Mouse (Mus musculus) heart, postnatal 0 days (tissue): ENCODE measurements around the gene Rassf1. TPM values are rescaled to one million over a fixed set of nuclear protein-coding genes. Genes with fewer than 3 reads are reported as not detected.

Source experiments
- ATAC-seq: fragments of 200-750 bp; cut with Nextera tagmentation; 2 replicates; pipeline ENCODE4 v1.8.0; 2017; ENCODE audit warnings: low read depth, moderate number of reproducible peaks, moderate library complexity; ENCODE audit not compliant: insufficient read depth
- DNase-seq: peaks from one replicate; pipeline ENCODE4 v3.0.0-alpha.2; 2016; ENCODE audit warnings: low spot score
- H3K27ac ChIP-seq: fragments of 300-500 bp; sonication (generic); 2 replicates; pipeline ENCODE4 v1.5.1; 2014; ENCODE audit warnings: low read depth, mild to moderate bottlenecking
- H3K27me3 ChIP-seq: fragments of 300-500 bp; sonication (generic); 2 replicates; pipeline ENCODE4 v1.6.1; 2014; ENCODE audit warnings: low read length, mixed read lengths; ENCODE audit not compliant: control insufficient read depth, insufficient read depth
- H3K36me3 ChIP-seq: fragments of 300-500 bp; sonication (generic); replicated peaks from 2 replicates; pipeline ENCODE4 v1.6.1; 2014; ENCODE audit warnings: low read length, mixed read lengths; ENCODE audit not compliant: control insufficient read depth, insufficient read depth
- H3K4me1 ChIP-seq: fragments of 300-500 bp; sonication (generic); 2 replicates; pipeline ENCODE4 v1.6.1; 2014; ENCODE audit warnings: antibody characterized with exemption; ENCODE audit not compliant: control insufficient read depth, insufficient read depth
- H3K4me2 ChIP-seq: fragments of 300-500 bp; sonication (generic); 2 replicates; pipeline ENCODE4 v1.6.1; 2014; ENCODE audit warnings: low read depth, mild to moderate bottlenecking, low read length, moderate library complexity
- H3K4me3 ChIP-seq: fragments of 300-500 bp; sonication (generic); 2 replicates; pipeline ENCODE4 v1.5.1; 2014; ENCODE audit warnings: low read depth, low read length
- H3K9ac ChIP-seq: fragments of 300-500 bp; sonication (generic); replicated peaks from 2 replicates; pipeline ENCODE4 v1.6.1; 2014; ENCODE audit warnings: low read depth, low read length, mixed read lengths
- H3K9me3 ChIP-seq: fragments of 300-500 bp; sonication (generic); replicated peaks from 2 replicates; pipeline ENCODE4 v1.6.1; 2016; ENCODE audit warnings: low read length; ENCODE audit not compliant: control insufficient read depth
- CTCF ChIP-seq: IDR thresholded peaks from 2 replicates; pipeline ENCODE4 v1.5.1; 2016; ENCODE audit warnings: antibody characterized with exemption, control low read depth, low read depth
- EP300 ChIP-seq: IDR thresholded peaks from 2 replicates; pipeline ENCODE4 v1.6.1; 2016; ENCODE audit warnings: antibody characterized with exemption, low read depth
- WGBS: fragments of 180-500 bp; shearing (Covaris S2); extraction: QIAGEN DNeasy Blood & Tissue Kit; methylation state at CpG from one replicate; pipeline ENCODE4 v1.1.7; 2014; 5-methylcytosine and 5-hydroxymethylcytosine counted together
- polyA plus RNA-seq: library from polyadenylated mRNA; unstranded; fragments of >200 nt; fragmentation: Nextera tagmentation; extraction: Ambion mirVana; gene quantifications from 2 replicates; pipeline ENCODE4 v1.2.1, GENCODE M21; 2015
- total RNA-seq: library from RNA; depleted of rRNA; stranded (reverse); fragments of >200 nt; gene quantifications from 2 replicates; pipeline ENCODE4 v1.2.3, GENCODE M21; 2014; ENCODE audit warnings: low replicate concordance

Gene Rassf1
- total and polyA plus RNA-seq, 2 experiments from 2014 or later: 28.7 to 35.1 TPM

DNA sequence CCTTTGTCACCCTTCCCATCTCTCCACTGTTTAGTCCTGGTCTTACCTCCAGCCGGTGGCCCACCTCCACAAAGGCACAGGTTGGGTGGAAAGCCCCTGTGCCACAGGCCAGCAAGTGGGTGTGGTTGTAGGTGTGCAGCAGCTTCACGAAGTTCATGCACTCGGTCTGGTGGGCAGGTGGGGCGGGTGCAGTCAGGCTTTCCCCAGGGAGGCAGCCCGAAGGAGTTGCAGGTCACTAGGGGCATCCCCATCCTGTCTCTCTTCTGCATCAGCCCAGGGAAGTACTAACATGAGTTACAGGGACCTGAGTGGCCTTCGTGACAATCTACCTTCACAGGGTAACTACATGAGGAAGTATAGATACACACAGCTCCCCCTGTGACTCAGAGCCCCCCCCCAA lies 51.9 kb downstream of the Rassf1 start:
- Histone ChIP-seq H3K36me3 (peaks cover 6% of the 10 kb centered on the region; the same call in 1 of the 2 replicates), H3K4me1 (peaks cover 16% of the 10 kb centered on the region), H3K9me3 (no peaks in the 10 kb centered on the region), H3K9ac (no peak overlapping the region), H3K4me3 (no peak overlapping the region), H3K4me2 (no peak overlapping the region), H3K27ac (no peak overlapping the region), H3K27me3 (no peaks in the 10 kb centered on the region)
- 78% methylated on average over 6 of the region's 6 CpGs for WGBS
- DNase-seq (no peak), ATAC-seq (no peak)
- TF ChIP-seq EP300 (no peak), CTCF (no peak)

DNA sequence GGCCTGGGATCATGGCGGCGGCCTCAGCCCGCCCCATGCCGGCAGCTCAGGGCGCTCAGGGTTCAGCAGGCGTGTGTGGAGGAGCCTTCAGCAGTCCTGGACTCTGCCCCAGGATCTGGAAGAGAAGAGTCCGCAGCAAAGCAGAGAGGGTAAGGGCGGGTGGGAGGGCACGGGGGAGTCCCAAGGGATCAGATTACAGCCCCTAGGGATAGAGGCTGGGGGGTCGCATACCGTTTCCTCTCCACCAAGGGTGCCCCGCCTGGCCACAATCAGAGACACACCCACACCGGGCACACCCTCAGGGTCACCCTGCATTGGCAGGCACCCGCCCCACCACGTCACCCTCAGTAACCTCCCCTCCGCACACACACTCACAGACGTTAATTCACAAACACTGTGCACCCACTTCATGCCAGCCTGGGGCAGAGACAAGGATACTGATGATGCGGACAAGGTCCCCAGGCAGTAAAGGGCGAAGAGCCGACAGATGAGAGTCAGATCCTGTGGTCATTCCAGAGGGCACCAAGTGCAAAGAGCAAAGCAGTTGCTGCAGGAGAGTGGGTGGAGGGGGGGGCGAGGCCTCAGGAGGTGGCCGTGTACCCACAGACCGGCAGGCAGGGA lies 53.8 kb downstream of the Rassf1 start:
- Histone ChIP-seq H3K4me3 (peak overlapping the region; percentile 14; the same call in 1 of the 2 replicates), H3K36me3 (0 out of 2 replicates have a peak, but pooled peaks cover 5% of the 10 kb centered on the region), H3K27ac (peak overlapping the region; percentile 83), H3K4me1 (peaks cover 25% of the 10 kb centered on the region), H3K4me2 (peak overlapping the region; percentile 50), H3K9ac (no peak overlapping the region), H3K9me3 (no peaks in the 10 kb centered on the region), H3K27me3 (no peaks in the 10 kb centered on the region)
- ATAC-seq: peak; percentile 39; the same call in 1 of the 2 replicates
- peak; percentile 56 for DNase-seq
- 42% methylated on average over 23 of the region's 23 CpGs for WGBS
- TF ChIP-seq CTCF (no peak), EP300 (no peak)

DNA sequence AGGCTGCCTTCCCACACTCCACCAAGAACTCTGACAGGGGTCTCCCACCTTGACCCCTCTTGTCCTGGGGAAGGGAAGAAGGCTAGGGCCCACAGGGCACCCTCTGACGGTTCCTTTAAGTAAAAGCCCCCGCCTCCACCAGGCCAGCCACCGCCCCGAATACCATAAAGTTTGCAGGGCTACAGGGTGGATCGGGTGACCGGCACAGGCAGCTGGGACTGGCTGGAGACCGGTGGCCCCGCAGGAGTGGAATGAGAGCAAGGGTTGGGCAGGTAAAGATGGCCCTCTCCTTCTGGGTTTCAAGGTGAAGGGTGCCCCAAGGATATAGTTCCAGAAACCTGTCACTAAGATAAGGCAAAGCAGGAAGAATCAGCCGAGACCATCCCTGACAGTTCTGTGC lies 55.2 kb downstream of the Rassf1 start:
- no peaks in the 10 kb centered on the region for H3K27me3 ChIP-seq
- H3K4me2 ChIP-seq: peak overlapping the region; percentile 62
- WGBS: 24% methylated on average over 9 of the region's 9 CpGs
- peak overlapping the region; percentile 83 for H3K27ac ChIP-seq
- H3K9ac ChIP-seq: peak overlapping the region; percentile 60
- no peaks in the 10 kb centered on the region for H3K36me3 ChIP-seq
- no peaks in the 10 kb centered on the region for H3K9me3 ChIP-seq
- TF ChIP-seq CTCF (no peak), EP300 (no peak)
- no peak for DNase-seq
- peak; percentile 32; the same call in 1 of the 2 replicates for ATAC-seq
- H3K4me1 ChIP-seq: peaks cover 40% of the 10 kb centered on the region
- H3K4me3 ChIP-seq: peak overlapping the region; percentile 37

DNA sequence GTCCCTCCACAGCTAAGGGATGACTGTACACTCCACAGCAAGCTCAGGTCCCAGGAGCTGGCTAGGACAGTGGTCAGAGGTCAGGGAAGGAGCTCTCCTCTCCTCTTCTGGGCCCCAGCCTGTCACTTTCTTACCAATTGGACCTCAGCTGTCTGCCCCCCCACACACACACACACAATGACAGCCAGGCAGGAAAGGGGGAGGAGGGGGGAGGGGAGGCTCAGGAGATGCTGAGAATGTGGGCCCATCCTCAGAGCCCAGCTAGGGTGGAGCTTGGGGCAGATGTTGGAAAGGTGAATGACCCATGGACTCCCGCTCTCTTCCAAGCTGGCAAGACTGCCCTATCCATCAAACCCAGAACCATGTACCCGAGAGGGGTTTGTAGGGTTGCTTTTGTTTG lies 55.7 kb downstream of the Rassf1 start:
- peak overlapping the region; percentile 83 for H3K27ac ChIP-seq
- no peak for TF ChIP-seq EP300
- TF ChIP-seq CTCF: no peak
- H3K4me3 ChIP-seq: peak overlapping the region; percentile 37
- peaks cover 44% of the 10 kb centered on the region for H3K4me1 ChIP-seq
- H3K36me3 ChIP-seq: no peaks in the 10 kb centered on the region
- WGBS: 72% methylated on average over 2 of the region's 2 CpGs
- H3K9ac ChIP-seq: peak overlapping the region; percentile 60
- no peaks in the 10 kb centered on the region for H3K27me3 ChIP-seq
- DNase-seq (no peak), ATAC-seq (no peak)
- H3K4me2 ChIP-seq: peak overlapping the region; percentile 62
- H3K9me3 ChIP-seq: no peaks in the 10 kb centered on the region

DNA sequence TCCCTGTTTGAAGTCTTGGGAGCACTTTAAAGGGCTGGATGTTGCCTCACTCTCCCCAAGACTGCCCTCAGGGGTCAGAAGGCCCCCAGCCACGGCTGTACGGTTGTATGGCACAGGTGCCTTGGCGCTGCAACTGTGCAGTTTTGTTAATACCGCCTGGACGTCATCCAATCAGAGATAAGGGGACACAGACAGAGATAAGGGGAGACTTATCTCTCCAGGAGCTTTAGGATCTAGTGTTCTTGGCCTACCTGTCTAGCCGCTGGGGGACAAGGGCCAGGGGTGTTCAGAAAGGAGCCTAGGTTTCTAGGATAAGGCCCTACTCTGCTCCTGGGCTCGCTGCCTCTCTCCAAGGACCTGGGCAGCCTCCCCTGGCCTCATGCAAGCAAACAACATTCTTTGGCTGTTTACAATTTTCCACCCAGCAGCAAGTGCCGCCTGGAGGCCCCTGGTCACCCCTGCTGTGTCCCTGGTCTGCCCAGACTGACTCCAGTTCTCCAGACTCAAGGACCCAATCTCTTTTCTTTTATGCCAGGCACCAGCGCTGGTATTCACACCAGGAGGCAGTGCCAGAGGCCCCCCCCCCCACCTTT lies 56.4 kb downstream of the Rassf1 start:
- no peak for DNase-seq

More for the DNA sequence above, 56.4 kb downstream of the Rassf1 start:
- Histone ChIP-seq H3K9me3 (no peaks in the 10 kb centered on the region), H3K9ac (peak overlapping the region; percentile 28; the same call in 1 of the 2 replicates), H3K27me3 (no peaks in the 10 kb centered on the region), H3K4me3 (peak overlapping the region; percentile 13; the same call in 1 of the 2 replicates), H3K4me2 (peak overlapping the region; percentile 62), H3K4me1 (peaks cover 49% of the 10 kb centered on the region), H3K27ac (peak overlapping the region; percentile 83), H3K36me3 (no peaks in the 10 kb centered on the region)
- TF ChIP-seq CTCF (no peak), EP300 (no peak)
- no peak for ATAC-seq
- 35% methylated on average over 9 of the region's 9 CpGs for WGBS
